9 mouse cellular contexts compared by ENCODE assay signal in the genomic region with DNA sequence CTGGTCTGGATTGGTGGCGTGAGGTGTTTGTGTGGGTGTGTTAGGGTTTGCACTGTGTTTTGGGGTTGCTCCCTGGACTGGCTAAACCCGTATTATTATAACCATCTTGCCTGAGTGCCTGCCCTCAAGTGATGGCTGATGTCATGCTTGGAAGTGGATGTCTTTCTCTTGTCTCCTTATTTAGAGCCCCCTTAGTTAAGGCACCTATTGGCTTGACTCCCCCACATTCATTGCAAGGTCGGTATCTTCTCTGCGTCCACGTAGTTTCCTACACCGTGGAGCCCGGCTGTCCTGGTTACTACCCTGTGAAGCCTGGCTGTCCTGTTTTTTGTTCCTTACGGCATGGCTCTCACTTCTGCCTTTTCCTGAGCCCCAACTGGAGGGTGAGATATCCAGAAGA. TPM values are rescaled to one million over a fixed set of nuclear protein-coding genes. Genes with fewer than 3 reads are reported as not detected.
A peak's percentile ranks its signal among the peaks of the same experiment; 100 is the strongest.
DNase-seq lines count a peak whose midpoint lies in the region; ATAC-seq lines count a peak whose summit lies in the region.
"Had no signal": no experiment of that assay in that cellular context is flagged by ENCODE, and none has a peak within 500 bp of the region (broad histone marks: within the 10 kb centered on the region; RNA-seq: fewer than 3 reads in every experiment).

No protein-coding gene starts in this region.

- peak overlapping the region; percentile 96 for H3K4me3 ChIP-seq in lung, embryonic 15.5 days
- peak overlapping the region; percentile 100 for H3K4me3 ChIP-seq in forebrain, embryonic 10.5 days
- H3K4me3 ChIP-seq in intestine, embryonic 16.5 days (ENCODE audit: low read length), result peak overlapping the region; percentile 98
- peak overlapping the region; percentile 93 for H3K4me3 ChIP-seq in neural tube, embryonic 14.5 days (ENCODE audit: low read depth, low read length)

- ATAC-seq in lung, embryonic 15.5 days (ENCODE audit: borderline replicate concordance, extremely low read depth, low FRiP score, low TSS enrichment), result no peak
- ATAC-seq in intestine, embryonic 16.5 days, result no peak
- no peak for ATAC-seq in neural tube, embryonic 14.5 days (ENCODE audit: low read depth)

- H3K36me3 ChIP-seq in lung, embryonic 15.5 days, result peaks cover 49% of the 10 kb centered on the region
- H3K36me3 ChIP-seq in forebrain, embryonic 10.5 days (replicated peaks), result peaks cover 56% of the 10 kb centered on the region
- H3K36me3 ChIP-seq in intestine, embryonic 16.5 days (ENCODE audit: control insufficient read depth, insufficient read depth, low read length), result peaks cover 7% of the 10 kb centered on the region; the same call in 1 of the 2 replicates
- H3K36me3 ChIP-seq in neural tube, embryonic 14.5 days (ENCODE audit: control insufficient read depth, insufficient read depth, low read length), result peaks cover 40% of the 10 kb centered on the region

- 38% methylated on average over 8 of the region's 8 CpGs for WGBS in lung, embryonic 15.5 days
- 69% methylated on average over 8 of the region's 8 CpGs for WGBS in forebrain, embryonic 10.5 days
- 46% methylated on average over 8 of the region's 8 CpGs for WGBS in intestine, embryonic 16.5 days
- 55% methylated on average over 8 of the region's 8 CpGs for WGBS in neural tube, embryonic 14.5 days

- H3K4me1 ChIP-seq in lung, embryonic 15.5 days, result peaks cover 42% of the 10 kb centered on the region
- H3K4me1 ChIP-seq in forebrain, embryonic 10.5 days, result peaks cover 53% of the 10 kb centered on the region
- H3K4me1 ChIP-seq in intestine, embryonic 16.5 days (ENCODE audit: control insufficient read depth, insufficient read depth, low read length), result peaks cover 29% of the 10 kb centered on the region
- peaks cover 27% of the 10 kb centered on the region for H3K4me1 ChIP-seq in neural tube, embryonic 14.5 days (ENCODE audit: control insufficient read depth, insufficient read depth, low read length)

- peak overlapping the region; percentile 94; the same call in 1 of the 2 replicates for H3K27ac ChIP-seq in lung, embryonic 15.5 days
- peak overlapping the region; percentile 97 for H3K27ac ChIP-seq in forebrain, embryonic 10.5 days
- H3K27ac ChIP-seq in intestine, embryonic 16.5 days (ENCODE audit: low read length), result no peak overlapping the region
- no peak overlapping the region for H3K27ac ChIP-seq in neural tube, embryonic 14.5 days (ENCODE audit: low read depth, low read length)

- peak overlapping the region; percentile 93 for H3K4me2 ChIP-seq in lung, embryonic 15.5 days
- H3K4me2 ChIP-seq in intestine, embryonic 16.5 days (ENCODE audit: low read depth, low read length), result peak overlapping the region; percentile 94
- H3K4me2 ChIP-seq in neural tube, embryonic 14.5 days (ENCODE audit: low read depth, low read length), result peak overlapping the region; percentile 91

- H3K9me3 ChIP-seq in lung, embryonic 15.5 days, result no peaks in the 10 kb centered on the region
- H3K9me3 ChIP-seq in forebrain, embryonic 10.5 days, result no peaks in the 10 kb centered on the region
- H3K9me3 ChIP-seq in intestine, embryonic 16.5 days (ENCODE audit: control insufficient read depth, low read length), result no peaks in the 10 kb centered on the region
- no peaks in the 10 kb centered on the region for H3K9me3 ChIP-seq in neural tube, embryonic 14.5 days (ENCODE audit: control insufficient read depth, low read length)

- H3K9ac ChIP-seq in lung, embryonic 15.5 days, result peak overlapping the region; percentile 92
- H3K9ac ChIP-seq in intestine, embryonic 16.5 days (ENCODE audit: low read depth, low read length), result peak overlapping the region; percentile 96
- peak overlapping the region; percentile 92 for H3K9ac ChIP-seq in neural tube, embryonic 14.5 days (replicated peaks; ENCODE audit: low read depth, low read length)

- no peaks in the 10 kb centered on the region for H3K27me3 ChIP-seq in lung, embryonic 15.5 days
- no peaks in the 10 kb centered on the region for H3K27me3 ChIP-seq in forebrain, embryonic 10.5 days (ENCODE audit: poor library complexity, severe bottlenecking)
- no peaks in the 10 kb centered on the region for H3K27me3 ChIP-seq in intestine, embryonic 16.5 days (replicated peaks; ENCODE audit: control insufficient read depth, insufficient read depth, low read length)
- no peaks in the 10 kb centered on the region; the same call in 1 of the 2 replicates for H3K27me3 ChIP-seq in neural tube, embryonic 14.5 days (ENCODE audit: control insufficient read depth, insufficient read depth, low read length)

- DNase-seq in lung, postnatal 25 days (ENCODE audit: low spot score), result no peak
- DNase-seq in forebrain, embryonic 10.5 days (ENCODE audit: extremely low spot score, low spot score), result no peak
- DNase-seq in Muller cell, postnatal 12 days (ENCODE audit: inconsistent ontology term), result no peak
- no peak for DNase-seq in kidney, adult 11 months
- DNase-seq in spleen, postnatal 36 days (ENCODE audit: low spot score in 2 of 2), result no peak
- DNase-seq: lung, postnatal 10 days had no signal

RNA-seq across cellular contexts. Expression of a gene that starts 2.2 kb away (rescaled TPM):
- polyA plus RNA-seq in lung, embryonic 15.5 days (2015; fragmentation: Nextera tagmentation; extraction: Ambion mirVana), result 68.5 and 69.3 TPM in 2 replicates
- 91.0 and 99.4 TPM in 2 replicates for polyA plus RNA-seq in forebrain, embryonic 10.5 days (2016; fragmentation: Nextera tagmentation; extraction: Ambion mirVana)
- polyA plus RNA-seq in intestine, embryonic 16.5 days (2015; fragmentation: Nextera tagmentation; extraction: Ambion mirVana), result 41.3 and 44.8 TPM in 2 replicates
- 72.1 and 82.2 TPM in 2 replicates for polyA plus RNA-seq in neural tube, embryonic 14.5 days (2014; fragmentation: Nextera tagmentation; extraction: Ambion mirVana)

RNA-seq across cellular contexts. Expression of a gene that starts 30.2 kb away (rescaled TPM):
- 0.38 and 0.69 TPM in 2 replicates for polyA plus RNA-seq in lung, embryonic 15.5 days (2015; fragmentation: Nextera tagmentation; extraction: Ambion mirVana)
- 0.22 and 0.30 TPM in 2 replicates for polyA plus RNA-seq in forebrain, embryonic 10.5 days (2016; fragmentation: Nextera tagmentation; extraction: Ambion mirVana)
- 9.4 and 9.7 TPM in 2 replicates for polyA plus RNA-seq in intestine, embryonic 16.5 days (2015; fragmentation: Nextera tagmentation; extraction: Ambion mirVana)
- 0.70 and 0.91 TPM in 2 replicates for polyA plus RNA-seq in neural tube, embryonic 14.5 days (2014; fragmentation: Nextera tagmentation; extraction: Ambion mirVana)

RNA-seq across cellular contexts. Expression of a gene that starts 33.8 kb away (rescaled TPM):
- 56.5 and 58.8 TPM in 2 replicates for polyA plus RNA-seq in lung, embryonic 15.5 days (2015; fragmentation: Nextera tagmentation; extraction: Ambion mirVana)
- polyA plus RNA-seq in forebrain, embryonic 10.5 days (2016; fragmentation: Nextera tagmentation; extraction: Ambion mirVana), result 101 and 103 TPM in 2 replicates
- polyA plus RNA-seq in intestine, embryonic 16.5 days (2015; fragmentation: Nextera tagmentation; extraction: Ambion mirVana), result 59.5 and 66.8 TPM in 2 replicates
- 45.0 and 49.6 TPM in 2 replicates for polyA plus RNA-seq in neural tube, embryonic 14.5 days (2014; fragmentation: Nextera tagmentation; extraction: Ambion mirVana)

RNA-seq across cellular contexts. Expression of a gene that starts 47.1 kb away (rescaled TPM):
- polyA plus RNA-seq in lung, embryonic 15.5 days (2015; fragmentation: Nextera tagmentation; extraction: Ambion mirVana), result 5.7 and 6.8 TPM in 2 replicates
- polyA plus RNA-seq in forebrain, embryonic 10.5 days (2016; fragmentation: Nextera tagmentation; extraction: Ambion mirVana), result 9.2 and 10.0 TPM in 2 replicates
- 4.5 and 5.3 TPM in 2 replicates for polyA plus RNA-seq in intestine, embryonic 16.5 days (2015; fragmentation: Nextera tagmentation; extraction: Ambion mirVana)
- 18.3 and 18.5 TPM in 2 replicates for polyA plus RNA-seq in neural tube, embryonic 14.5 days (2014; fragmentation: Nextera tagmentation; extraction: Ambion mirVana)

RNA-seq across cellular contexts. Expression of a gene that starts 48.5 kb away (rescaled TPM):
- polyA plus RNA-seq in lung, embryonic 15.5 days (2015; fragmentation: Nextera tagmentation; extraction: Ambion mirVana), result 10.8 and 12.9 TPM in 2 replicates
- polyA plus RNA-seq in forebrain, embryonic 10.5 days (2016; fragmentation: Nextera tagmentation; extraction: Ambion mirVana), result 12.8 and 12.9 TPM in 2 replicates
- 9.8 and 10.6 TPM in 2 replicates for polyA plus RNA-seq in intestine, embryonic 16.5 days (2015; fragmentation: Nextera tagmentation; extraction: Ambion mirVana)
- polyA plus RNA-seq in neural tube, embryonic 14.5 days (2014; fragmentation: Nextera tagmentation; extraction: Ambion mirVana), result 16.8 and 19.8 TPM in 2 replicates

Comparison
In these comparisons a context has a peak if more than half of its experiments do, and no peak if none do; other contexts are left out.
1. H3K27ac ChIP-seq: peak in lung, embryonic 15.5 days (single experiment) and forebrain, embryonic 10.5 days (single experiment); none in intestine, embryonic 16.5 days (single experiment) and neural tube, embryonic 14.5 days (single experiment).
2. Peak in every context shown above with its lines, with median percentiles within 50 percentile points of each other: H3K4me2 ChIP-seq, H3K4me3 ChIP-seq and H3K9ac ChIP-seq.